Mouse (Mus musculus): ENCODE data around the gene Hnrnpf.

DNA sequence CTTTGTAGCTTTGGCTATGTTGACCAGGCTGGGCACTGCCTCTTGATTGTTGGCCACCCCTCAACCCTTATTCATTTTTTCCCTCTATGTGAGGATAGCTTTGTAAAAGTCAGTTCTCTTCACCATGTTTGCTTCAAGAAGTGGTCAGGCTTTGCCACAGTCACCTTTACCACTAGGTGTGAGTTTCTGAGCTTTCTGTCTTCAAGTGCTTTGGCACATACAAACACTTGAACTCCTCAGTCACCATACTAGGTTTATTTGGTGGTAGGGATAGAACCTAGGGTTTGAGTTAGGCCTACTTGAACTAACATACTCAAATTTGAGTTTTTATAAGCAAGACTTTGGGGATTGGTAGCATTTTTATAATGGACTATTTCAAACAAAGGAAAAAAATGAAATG lies 14.4 kb downstream of the Hnrnpf start:
- TF ChIP-seq POLR2A (IDR thresholded peaks at IDR 0.05; ENCODE audit: borderline replicate concordance, extremely low read depth, low read depth, low read length) (no peak), CTCF (IDR thresholded peaks at IDR 0.05; ENCODE audit: insufficient read depth, low read length) (no peak)

Data from lung, adult 2 months (tissue).